Mouse (Mus musculus) G1E (cell line): ENCODE measurements at regions not wholly inside any gene's neighbourhood (a gene's known extent, or its start where the extent isn't known, plus 50 kb on each side); places are given as distances from the start of the nearest gene placed in this dataset.

Source experiments
- ATAC-seq: 2 replicates; pipeline ENCODE4 v1.8.0; 2016; ENCODE audit warnings: mild to moderate bottlenecking; ENCODE audit not compliant: insufficient number of reproducible peaks, poor library complexity, low FRiP score, severe bottlenecking; ENCODE audit errors: extremely low read depth
- DNase-seq: peaks from one replicate; pipeline ENCODE4 v3.0.0; 2012; ENCODE audit warnings: low spot score
- H3K27me3 ChIP-seq: 2 replicates; pipeline ENCODE4 v1.6.1; 2012; ENCODE audit warnings: mild to moderate bottlenecking, low read length, inconsistent platforms; ENCODE audit not compliant: insufficient read depth
- H3K36me3 ChIP-seq: replicated peaks from 2 replicates; pipeline ENCODE3; 2012; ENCODE audit warnings: mild to moderate bottlenecking, inconsistent platforms
- H3K4me1 ChIP-seq: 2 replicates; pipeline ENCODE4 v1.6.1; 2012; ENCODE audit warnings: low read depth, low read length, inconsistent platforms, mixed read lengths; ENCODE audit not compliant: insufficient read depth
- H3K4me3 ChIP-seq: 2 replicates; pipeline ENCODE4 v1.5.1; 2012; ENCODE audit warnings: low read depth, mild to moderate bottlenecking, inconsistent platforms, low read length, moderate library complexity, mixed read lengths
- H3K9me3 ChIP-seq: replicated peaks from 2 replicates; pipeline ENCODE4 v1.6.1; 2012; ENCODE audit warnings: inconsistent platforms
- CTCF ChIP-seq: IDR thresholded peaks from 2 replicates; pipeline ENCODE4 v1.5.1; 2012; ENCODE audit warnings: low read depth, low read length, inconsistent platforms, mixed read lengths
- GATA1 ChIP-seq: IDR thresholded peaks from 2 replicates; pipeline ENCODE4 v1.6.1; 2012; ENCODE audit warnings: borderline replicate concordance, low read length, inconsistent platforms, mixed read lengths
- GATA2 ChIP-seq: IDR thresholded peaks from 2 replicates; pipeline ENCODE4 v1.6.1; 2012; ENCODE audit warnings: low read depth, low read length, inconsistent platforms, borderline replicate concordance
- POLR2AphosphoS5 ChIP-seq: IDR thresholded peaks from 2 replicates; pipeline ENCODE4 v1.6.1; 2012; ENCODE audit warnings: low read depth, low read length, inconsistent platforms; ENCODE audit not compliant: insufficient replicate concordance
- TAL1 ChIP-seq: conservative IDR thresholded peaks from 2 replicates; pipeline ENCODE4 v1.6.1; 2012; ENCODE audit warnings: low read depth, low read length, inconsistent platforms, mixed read lengths

GRCm38 (mm10) chr17:68999913-69000312 lies 75.6 kb upstream of the Epb41l3 start:
- Histone ChIP-seq H3K4me3 (no peak overlapping the region), H3K9me3 (peaks cover 50% of the 10 kb centered on the region), H3K36me3 (no peaks in the 10 kb centered on the region), H3K4me1 (no peaks in the 10 kb centered on the region), H3K27me3 (no peaks in the 10 kb centered on the region)
- TF ChIP-seq GATA2 (no peak), CTCF (no peak), TAL1 (no peak), POLR2AphosphoS5 (no peak), GATA1 (no peak)
- ATAC-seq = no peak
- DNase-seq = no peak

- H3K36me3 ChIP-seq = no peaks in the 10 kb centered on the region
- H3K4me3 ChIP-seq = no peak overlapping the region
- H3K27me3 ChIP-seq = no peaks in the 10 kb centered on the region
- H3K9me3 ChIP-seq = peaks cover 63% of the 10 kb centered on the region
- no peak for TF ChIP-seq GATA2
- no peak for TF ChIP-seq TAL1
- TF ChIP-seq CTCF = no peak
- no peak for TF ChIP-seq POLR2AphosphoS5
- no peak for TF ChIP-seq GATA1
- DNase-seq (no peak), ATAC-seq (no peak)
- no peaks in the 10 kb centered on the region for H3K4me1 ChIP-seq
Measured at GRCm38 (mm10) chr17:69004051-69004450, 71.4 kb upstream of the Epb41l3 start.

GRCm38 (mm10) chr17:69006272-69006671 lies 69.2 kb upstream of the Epb41l3 start:
- Histone ChIP-seq H3K4me3 (no peak overlapping the region), H3K27me3 (no peaks in the 10 kb centered on the region), H3K4me1 (no peaks in the 10 kb centered on the region), H3K9me3 (peaks cover 59% of the 10 kb centered on the region), H3K36me3 (no peaks in the 10 kb centered on the region)
- DNase-seq (no peak), ATAC-seq (no peak)
- TF ChIP-seq POLR2AphosphoS5 (no peak), CTCF (no peak), GATA1 (no peak), GATA2 (no peak), TAL1 (no peak)
